Mouse (Mus musculus) small intestine, adult 2 months (tissue): Measurements from ENCODE around the gene Arntl2.

Source experiments
- CTCF ChIP-seq: fragments of 200-500 bp; IDR thresholded peaks from 2 replicates; pipeline ENCODE4 v1.5.1; 2012; ENCODE audit warnings: low read depth, mild to moderate bottlenecking, control low read depth, inconsistent platforms, low read length, moderate library complexity, mixed read lengths; ENCODE audit not compliant: insufficient replicate concordance, insufficient read length; ENCODE audit errors: extremely low read depth
- POLR2A ChIP-seq: fragments of 200-500 bp; IDR thresholded peaks from 2 replicates; pipeline ENCODE4 v1.6.1; 2012; ENCODE audit warnings: low read depth, mild to moderate bottlenecking, control low read depth, inconsistent platforms, low read length, moderate library complexity

DNA sequence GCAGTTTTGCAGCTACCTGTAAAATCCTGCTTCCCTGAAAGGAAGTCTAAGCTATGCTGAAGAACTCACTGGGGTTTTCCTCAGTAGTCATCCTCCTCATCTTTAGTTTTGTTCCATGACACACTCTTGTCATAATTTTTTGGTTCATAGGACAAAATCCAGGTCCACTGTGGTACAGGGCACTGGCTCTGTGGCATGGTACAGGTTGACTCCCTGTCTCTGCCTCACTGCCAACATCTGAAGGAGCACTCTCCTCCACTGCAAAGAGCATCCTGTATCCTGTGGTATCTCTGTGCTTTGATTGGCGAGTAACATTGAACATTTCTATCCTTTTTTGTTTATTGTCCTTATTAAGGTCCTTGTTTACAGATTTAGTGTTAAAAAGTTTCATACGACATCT lies 43.7 kb upstream of the Arntl2 start:
- no peak for TF ChIP-seq CTCF
- no peak for TF ChIP-seq POLR2A
